Mouse (Mus musculus): ENCODE measurements around the gene Cox15. TPM values are rescaled to one million over a fixed set of nuclear protein-coding genes. Genes with fewer than 3 reads are reported as not detected.
A peak's percentile ranks its signal among the peaks of the same experiment; 100 is the strongest.

The Cox15 gene
- polyA plus RNA-seq, 1 experiment: 19.1 TPM

DNA sequence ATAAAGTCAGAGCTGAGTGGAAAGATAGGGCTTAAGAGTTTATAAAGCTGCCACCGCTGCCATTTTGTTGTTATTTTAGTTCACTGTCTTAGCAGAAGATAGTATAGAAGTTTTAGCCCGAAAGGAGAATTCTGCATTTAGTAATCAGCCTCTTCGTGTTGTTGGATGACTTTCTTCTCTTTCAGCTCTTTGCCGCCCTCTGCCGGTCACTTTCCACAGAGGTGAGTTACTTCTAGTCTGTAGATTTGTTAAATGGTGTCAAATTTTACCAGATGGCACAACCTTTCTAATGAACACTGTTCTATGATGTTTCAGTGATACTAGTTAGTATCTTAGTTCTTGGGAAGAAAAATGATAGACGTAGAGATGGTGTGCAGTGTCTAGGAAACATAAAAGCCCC, 7.7 kb upstream of the Cox15 start:
- TF ChIP-seq CTCF (IDR thresholded peaks at IDR 0.05; ENCODE audit: borderline replicate concordance, insufficient read depth, low read depth, low read length) (peak; percentile 53; the same call in 1 of the 2 replicates), POLR2A (IDR thresholded peaks at IDR 0.05; ENCODE audit: borderline replicate concordance, insufficient read depth, low read length) (no peak)
- DNase-seq: peak; percentile 51 to 68
- Histone ChIP-seq H3K4me1 (ENCODE audit: control insufficient read depth, insufficient read depth, low read length) (no peaks in the 10 kb centered on the region), H3K27me3 (ENCODE audit: control insufficient read depth, insufficient read depth, low read length) (no peaks in the 10 kb centered on the region), H3K27ac (ENCODE audit: insufficient read depth, low read length) (no peak overlapping the region), H3K4me3 (replicated peaks; ENCODE audit: insufficient read depth, low read depth, low read length) (no peak overlapping the region)
- 20% methylated on average over 6 of the region's 6 CpGs for WGBS

DNA sequence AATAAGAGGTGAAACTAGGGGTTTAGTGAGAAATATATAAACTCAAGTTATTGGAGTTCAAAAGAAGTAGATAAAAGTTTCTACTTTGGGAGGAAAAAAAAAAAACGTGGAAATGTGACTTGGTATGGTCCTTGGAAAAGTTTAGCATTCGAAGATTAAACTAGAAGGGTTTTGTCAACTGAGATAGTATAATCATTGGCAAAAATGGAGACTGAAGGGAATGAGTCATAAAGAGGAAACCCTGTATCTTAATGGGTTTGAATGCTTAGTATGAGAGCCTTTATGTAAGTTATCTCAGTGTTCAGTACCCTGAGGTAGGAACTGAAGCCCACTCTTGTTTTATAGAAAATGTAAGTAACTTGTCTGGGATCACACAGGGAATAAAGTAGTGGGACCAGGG, 2.1 kb upstream of the Cox15 start:
- Histone ChIP-seq H3K4me1 (ENCODE audit: control insufficient read depth, insufficient read depth, low read length) (no peaks in the 10 kb centered on the region), H3K4me3 (replicated peaks; ENCODE audit: insufficient read depth, low read depth, low read length) (no peak overlapping the region), H3K27ac (ENCODE audit: insufficient read depth, low read length) (no peak overlapping the region), H3K27me3 (ENCODE audit: control insufficient read depth, insufficient read depth, low read length) (no peaks in the 10 kb centered on the region)
- TF ChIP-seq POLR2A (IDR thresholded peaks at IDR 0.05; ENCODE audit: borderline replicate concordance, insufficient read depth, low read length): no peak
- no peak for DNase-seq
- 81% methylated on average over 2 of the region's 2 CpGs for WGBS

DNA sequence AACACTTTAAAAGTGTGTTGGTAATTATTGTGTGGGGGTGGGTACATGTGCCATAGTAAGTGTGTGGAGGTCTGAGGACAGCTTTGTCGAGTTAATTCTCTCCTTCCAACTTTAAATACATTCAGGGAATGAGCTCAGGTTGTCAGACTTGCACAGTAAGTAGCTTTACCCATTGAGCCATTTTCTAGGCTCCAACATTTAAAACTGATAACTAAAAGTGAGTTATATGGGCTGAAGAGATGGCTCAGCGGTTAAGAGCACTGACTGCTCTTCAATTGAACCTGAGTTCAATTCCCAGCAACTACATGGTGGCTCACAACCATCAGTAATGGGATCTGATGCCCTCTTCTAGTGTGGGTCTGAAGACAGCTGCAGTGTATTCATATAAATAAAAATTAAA, 1.4 kb upstream of the Cox15 start:
- 83% methylated on average over 2 of the region's 2 CpGs for WGBS
- H3K27ac ChIP-seq (ENCODE audit: insufficient read depth, low read length): no peak overlapping the region
- H3K4me3 ChIP-seq (replicated peaks; ENCODE audit: insufficient read depth, low read depth, low read length): no peak overlapping the region
- no peak for DNase-seq
- no peaks in the 10 kb centered on the region for H3K27me3 ChIP-seq (ENCODE audit: control insufficient read depth, insufficient read depth, low read length)
- no peaks in the 10 kb centered on the region for H3K4me1 ChIP-seq (ENCODE audit: control insufficient read depth, insufficient read depth, low read length)
- TF ChIP-seq CTCF (IDR thresholded peaks at IDR 0.05; ENCODE audit: borderline replicate concordance, insufficient read depth, low read depth, low read length) (no peak), POLR2A (IDR thresholded peaks at IDR 0.05; ENCODE audit: borderline replicate concordance, insufficient read depth, low read length) (no peak)

DNA sequence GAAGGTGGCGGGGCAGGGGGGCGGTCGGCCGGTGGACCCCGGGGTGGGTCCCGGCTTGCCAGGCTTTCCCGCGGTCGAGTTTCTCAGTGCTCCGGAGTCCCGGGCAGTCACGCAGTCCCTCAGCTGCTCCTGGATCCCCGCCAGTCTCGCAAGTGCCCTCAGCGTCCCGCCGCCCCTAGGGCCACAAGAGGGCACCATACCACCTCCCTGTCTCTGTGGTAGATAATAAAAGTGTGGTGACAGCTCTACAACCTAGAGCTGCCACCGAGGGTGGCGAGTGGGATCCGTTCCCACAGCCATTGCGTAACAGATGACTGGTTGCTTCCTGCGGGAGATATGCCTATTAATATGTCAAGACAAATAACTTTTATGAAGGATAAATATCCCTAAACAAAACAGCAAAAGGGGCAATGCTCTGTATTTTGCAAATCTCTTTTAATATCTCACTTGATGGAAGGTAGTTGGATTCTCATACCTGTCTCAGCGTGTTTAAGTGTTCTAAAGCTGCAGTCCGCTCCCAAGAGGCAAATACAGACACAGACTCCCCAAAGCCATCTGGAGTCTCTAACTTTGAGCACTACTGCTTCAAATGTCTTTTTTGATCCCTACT, 531 bp upstream of the Cox15 start:
- peak overlapping the region; percentile 72 for H3K27ac ChIP-seq (ENCODE audit: insufficient read depth, low read length)
- TF ChIP-seq CTCF (IDR thresholded peaks at IDR 0.05; ENCODE audit: borderline replicate concordance, insufficient read depth, low read depth, low read length) (peak; percentile 75), POLR2A (IDR thresholded peaks at IDR 0.05; ENCODE audit: borderline replicate concordance, insufficient read depth, low read length) (no peak)
- H3K27me3 ChIP-seq (ENCODE audit: control insufficient read depth, insufficient read depth, low read length): no peaks in the 10 kb centered on the region
- peak overlapping the region; percentile 57 for H3K4me3 ChIP-seq (replicated peaks; ENCODE audit: insufficient read depth, low read depth, low read length)
- peak; percentile 92 to 95 for DNase-seq
- H3K4me1 ChIP-seq (ENCODE audit: control insufficient read depth, insufficient read depth, low read length): no peaks in the 10 kb centered on the region
- under 1% methylated on average over 22 of the region's 24 CpGs for WGBS

DNA sequence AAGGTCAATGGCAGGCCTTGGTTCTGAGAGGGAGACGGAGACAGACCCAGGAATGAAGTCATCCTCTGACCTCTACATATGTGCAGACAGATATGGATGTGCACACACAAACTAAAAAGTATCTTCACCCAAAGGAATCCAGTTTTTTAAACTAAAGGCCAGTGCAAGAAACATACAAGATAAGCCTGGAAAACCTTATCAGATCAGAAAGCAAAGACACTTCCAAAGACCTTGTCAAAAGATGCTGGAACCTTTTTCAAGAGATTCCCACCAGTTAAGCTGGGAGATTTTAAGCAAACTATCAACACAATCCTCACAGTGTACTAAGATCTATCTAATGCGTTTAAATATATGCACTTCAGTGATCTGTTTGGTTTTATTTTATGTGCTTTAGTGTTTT, 2.8 kb downstream of the Cox15 start:
- Histone ChIP-seq H3K4me3 (replicated peaks; ENCODE audit: insufficient read depth, low read depth, low read length) (no peak overlapping the region), H3K27ac (ENCODE audit: insufficient read depth, low read length) (no peak overlapping the region), H3K4me1 (ENCODE audit: control insufficient read depth, insufficient read depth, low read length) (no peaks in the 10 kb centered on the region), H3K27me3 (ENCODE audit: control insufficient read depth, insufficient read depth, low read length) (no peaks in the 10 kb centered on the region)
- 94% methylated on average over 2 of the region's 2 CpGs for WGBS
- DNase-seq: no peak
- no peak for TF ChIP-seq POLR2A (IDR thresholded peaks at IDR 0.05; ENCODE audit: borderline replicate concordance, insufficient read depth, low read length)
- TF ChIP-seq CTCF (IDR thresholded peaks at IDR 0.05; ENCODE audit: borderline replicate concordance, insufficient read depth, low read depth, low read length): no peak

GRCm38 (mm10) chr19:43747877-43748276, 4.9 kb downstream of the Cox15 start:
- 89% methylated on average over 4 of the region's 4 CpGs for whole genome bisulfite sequencing
- no peak overlapping the region for H3K4me3 ChIP-seq (replicated peaks; ENCODE audit: insufficient read depth, low read depth, low read length)
- no peak for DNase-seq
- H3K27ac ChIP-seq (ENCODE audit: insufficient read depth, low read length): no peak overlapping the region
- H3K27me3 ChIP-seq (ENCODE audit: control insufficient read depth, insufficient read depth, low read length): no peaks in the 10 kb centered on the region
- TF ChIP-seq POLR2A (IDR thresholded peaks at IDR 0.05; ENCODE audit: borderline replicate concordance, insufficient read depth, low read length) (no peak), CTCF (IDR thresholded peaks at IDR 0.05; ENCODE audit: borderline replicate concordance, insufficient read depth, low read depth, low read length) (no peak)
- no peaks in the 10 kb centered on the region for H3K4me1 ChIP-seq (ENCODE audit: control insufficient read depth, insufficient read depth, low read length)

DNA sequence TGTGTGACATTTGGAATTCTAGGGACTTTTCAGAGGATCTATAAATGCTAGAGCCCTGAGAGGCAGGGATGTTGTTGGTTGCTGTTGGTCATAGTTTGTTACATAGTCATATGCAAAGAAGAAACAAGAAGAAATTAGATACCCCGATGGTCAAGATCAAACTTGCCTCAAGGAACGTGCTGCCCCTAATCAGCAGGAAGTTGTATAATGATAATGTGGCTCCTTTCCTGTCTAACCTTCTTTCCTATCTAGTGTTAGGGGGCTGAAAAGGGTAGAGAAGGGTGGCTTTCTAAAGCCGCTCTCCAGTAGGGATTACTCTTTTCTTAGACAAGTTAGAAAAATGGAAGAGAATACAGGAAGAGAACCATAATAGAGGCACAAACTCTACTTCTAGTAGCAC, 7.1 kb downstream of the Cox15 start:
- Histone ChIP-seq H3K4me3 (replicated peaks; ENCODE audit: insufficient read depth, low read depth, low read length) (no peak overlapping the region), H3K27me3 (ENCODE audit: control insufficient read depth, insufficient read depth, low read length) (no peaks in the 10 kb centered on the region), H3K4me1 (ENCODE audit: control insufficient read depth, insufficient read depth, low read length) (no peaks in the 10 kb centered on the region), H3K27ac (ENCODE audit: insufficient read depth, low read length) (no peak overlapping the region)
- 92% methylated on average over 3 of the region's 3 CpGs for WGBS
- TF ChIP-seq CTCF (IDR thresholded peaks at IDR 0.05; ENCODE audit: borderline replicate concordance, insufficient read depth, low read depth, low read length) (no peak), POLR2A (IDR thresholded peaks at IDR 0.05; ENCODE audit: borderline replicate concordance, insufficient read depth, low read length) (no peak)
- no peak for DNase-seq

GRCm38 (mm10) chr19:43743401-43743800, 9.4 kb downstream of the Cox15 start:
- 93% methylated on average over 7 of the region's 7 CpGs for WGBS
- no peak for DNase-seq
- H3K4me1 ChIP-seq (ENCODE audit: control insufficient read depth, insufficient read depth, low read length): no peaks in the 10 kb centered on the region
- no peak overlapping the region for H3K27ac ChIP-seq (ENCODE audit: insufficient read depth, low read length)
- no peaks in the 10 kb centered on the region for H3K27me3 ChIP-seq (ENCODE audit: control insufficient read depth, insufficient read depth, low read length)
- H3K4me3 ChIP-seq (replicated peaks; ENCODE audit: insufficient read depth, low read depth, low read length): no peak overlapping the region
- TF ChIP-seq POLR2A (IDR thresholded peaks at IDR 0.05; ENCODE audit: borderline replicate concordance, insufficient read depth, low read length) (no peak), CTCF (IDR thresholded peaks at IDR 0.05; ENCODE audit: borderline replicate concordance, insufficient read depth, low read depth, low read length) (no peak)
